Mouse (Mus musculus): ENCODE results near the gene Naa50.

The Naa50 gene

GRCm38 (mm10) chr16:44139536-44140185, at the start of gene Naa50, which contains the start of gene Atp6v1a:
Gene Naa50 (plus strand): TSS chr16:44139830.
Gene Atp6v1a (minus strand): TSS chr16:44139705.
- peak; percentile 95 to 96 for DNase-seq (ENCODE audit: low spot score in 2 of 2)

GRCm38 (mm10) chr16:44099377-44099776, 40.3 kb upstream of the Naa50 start:
- no peak for DNase-seq (ENCODE audit: low spot score in 2 of 2)

GRCm38 (mm10) chr16:44101181-44101710, 38.4 kb upstream of the Naa50 start:
- no peak for DNase-seq (ENCODE audit: low spot score in 2 of 2)

- no peak for DNase-seq (ENCODE audit: low spot score in 2 of 2)
Measured at GRCm38 (mm10) chr16:44102925-44103324, 36.7 kb upstream of the Naa50 start.

GRCm38 (mm10) chr16:44103806-44104766, 35.5 kb upstream of the Naa50 start:
- no peak for DNase-seq (ENCODE audit: low spot score in 2 of 2)

- no peak for DNase-seq (ENCODE audit: low spot score in 2 of 2)
Measured at GRCm38 (mm10) chr16:44105211-44105610, 34.4 kb upstream of the Naa50 start.

GRCm38 (mm10) chr16:44109002-44109401, 30.6 kb upstream of the Naa50 start:
- peak in 1 of 2 experiments; percentile 41 for DNase-seq (ENCODE audit: low spot score in 2 of 2)

GRCm38 (mm10) chr16:44119753-44120501, 19.7 kb upstream of the Naa50 start:
- DNase-seq (ENCODE audit: low spot score in 2 of 2): no peak

- DNase-seq (ENCODE audit: low spot score in 2 of 2): no peak
Measured at GRCm38 (mm10) chr16:44122122-44122521, 17.5 kb upstream of the Naa50 start.

- no peak for DNase-seq (ENCODE audit: low spot score in 2 of 2)
Measured at GRCm38 (mm10) chr16:44122574-44122973, 17.1 kb upstream of the Naa50 start.

GRCm38 (mm10) chr16:44122982-44123725, 16.5 kb upstream of the Naa50 start:
- DNase-seq (ENCODE audit: low spot score in 2 of 2): peak in 1 of 2 experiments; percentile 56

- DNase-seq (ENCODE audit: low spot score in 2 of 2): no peak
Measured at GRCm38 (mm10) chr16:44123786-44124185, 15.8 kb upstream of the Naa50 start.

- DNase-seq (ENCODE audit: low spot score in 2 of 2): no peak
Measured at GRCm38 (mm10) chr16:44124713-44125112, 14.9 kb upstream of the Naa50 start.

GRCm38 (mm10) chr16:44125436-44125835, 14.2 kb upstream of the Naa50 start:
- DNase-seq (ENCODE audit: low spot score in 2 of 2): no peak

- DNase-seq (ENCODE audit: low spot score in 2 of 2): no peak
Measured at GRCm38 (mm10) chr16:44126437-44126836, 13.2 kb upstream of the Naa50 start.

GRCm38 (mm10) chr16:44132300-44132699, 7.3 kb upstream of the Naa50 start:
- DNase-seq (ENCODE audit: low spot score in 2 of 2): no peak

GRCm38 (mm10) chr16:44133187-44133586, 6.4 kb upstream of the Naa50 start:
- DNase-seq (ENCODE audit: low spot score in 2 of 2): no peak

- no peak for DNase-seq (ENCODE audit: low spot score in 2 of 2)
Measured at GRCm38 (mm10) chr16:44136511-44137021, 3.1 kb upstream of the Naa50 start.

- no peak for DNase-seq (ENCODE audit: low spot score in 2 of 2)
Measured at GRCm38 (mm10) chr16:44138377-44138978, 1.2 kb upstream of the Naa50 start.

GRCm38 (mm10) chr16:44138979-44139535, 573 bp upstream of the Naa50 start:
- DNase-seq (ENCODE audit: low spot score in 2 of 2): peak; percentile 93 to 96
